Mouse (Mus musculus) testis, adult 2 months (tissue): ENCODE data around the gene 0610030E20Rik. TPM values are rescaled to one million over a fixed set of nuclear protein-coding genes. Genes with fewer than 3 reads are reported as not detected.

ENCODE experiments used
- H3K27ac ChIP-seq: fragments of 200-500 bp; 2 replicates; pipeline ENCODE4 v1.5.1; 2012; ENCODE audit warnings: low read depth, low read length; ENCODE audit not compliant: control insufficient read depth, insufficient read depth
- H3K27me3 ChIP-seq: fragments of 200-500 bp; 2 replicates; pipeline ENCODE4 v1.6.1; 2012; ENCODE audit warnings: mild to moderate bottlenecking, low read length, moderate library complexity; ENCODE audit not compliant: control insufficient read depth, insufficient read depth
- H3K36me3 ChIP-seq: fragments of 200-500 bp; 2 replicates; pipeline ENCODE4 v1.6.1; 2012; ENCODE audit warnings: mild to moderate bottlenecking, low read length; ENCODE audit not compliant: control insufficient read depth, insufficient read depth
- H3K4me1 ChIP-seq: fragments of 200-500 bp; 2 replicates; pipeline ENCODE4 v1.6.1; 2012; ENCODE audit warnings: low read length; ENCODE audit not compliant: control insufficient read depth, insufficient read depth
- H3K4me3 ChIP-seq: fragments of 200-500 bp; 2 replicates; pipeline ENCODE4 v1.5.1; 2012; ENCODE audit warnings: low read depth, mild to moderate bottlenecking, low read length, moderate library complexity, mixed read lengths; ENCODE audit not compliant: control insufficient read depth
- CTCF ChIP-seq: fragments of 200-500 bp; IDR thresholded peaks from 2 replicates; pipeline ENCODE4 v1.5.1; 2012; ENCODE audit warnings: low read depth, mild to moderate bottlenecking, inconsistent platforms, low read length, moderate library complexity; ENCODE audit not compliant: control insufficient read depth, insufficient read depth, insufficient replicate concordance
- POLR2A ChIP-seq: fragments of 200-500 bp; IDR thresholded peaks from 2 replicates; pipeline ENCODE4 v1.6.1; 2012; ENCODE audit warnings: low read depth, mild to moderate bottlenecking, inconsistent platforms, low read length, moderate library complexity; ENCODE audit not compliant: control insufficient read depth
- polyA plus RNA-seq: library from polyadenylated mRNA; depleted of rRNA; stranded (reverse); fragments of >200 nt; gene quantifications from 2 replicates; pipeline ENCODE4 v1.2.3, GENCODE M21; 2012

Gene 0610030E20Rik
- polyA plus RNA-seq, 1 experiment: 21.5 TPM

- Histone ChIP-seq H3K4me1 (peaks cover 21% of the 10 kb centered on the region), H3K36me3 (peaks cover 2% of the 10 kb centered on the region; the same call in 1 of the 2 replicates), H3K27me3 (no peaks in the 10 kb centered on the region), H3K4me3 (peak within 1 kb of the TSS; percentile 68), H3K27ac (peak within 1 kb of the TSS; percentile 53)
- TF ChIP-seq POLR2A (no peak), CTCF (no peak)
Measured at GRCm38 (mm10) chr6:72366844-72367443, 19.8 kb downstream of the 0610030E20Rik start, which contains the start of gene Rnf181. TSS of gene Rnf181 (minus strand) at chr6:72366956.

GRCm38 (mm10) chr6:72367460-72367974, 20.4 kb downstream of the 0610030E20Rik start:
- no peaks in the 10 kb centered on the region for H3K27me3 ChIP-seq
- H3K27ac ChIP-seq: no peak overlapping the region
- H3K36me3 ChIP-seq: peaks cover 2% of the 10 kb centered on the region; the same call in 1 of the 2 replicates
- peaks cover 21% of the 10 kb centered on the region for H3K4me1 ChIP-seq
- peak overlapping the region; percentile 40 for H3K4me3 ChIP-seq
- TF ChIP-seq CTCF (no peak), POLR2A (no peak)

GRCm38 (mm10) chr6:72369557-72369956, 22.4 kb downstream of the 0610030E20Rik start:
- Histone ChIP-seq H3K27ac (peak overlapping the region; percentile 28), H3K27me3 (no peaks in the 10 kb centered on the region), H3K4me3 (peak overlapping the region; percentile 41), H3K4me1 (peaks cover 23% of the 10 kb centered on the region), H3K36me3 (peaks cover 2% of the 10 kb centered on the region; the same call in 1 of the 2 replicates)
- TF ChIP-seq POLR2A (no peak), CTCF (no peak; the same call in 1 of the 2 replicates)

GRCm38 (mm10) chr6:72370091-72370490, 23.0 kb downstream of the 0610030E20Rik start:
- Histone ChIP-seq H3K4me3 (peak overlapping the region; percentile 41), H3K27ac (peak overlapping the region; percentile 96), H3K36me3 (peaks cover 2% of the 10 kb centered on the region; the same call in 1 of the 2 replicates), H3K4me1 (peaks cover 23% of the 10 kb centered on the region), H3K27me3 (no peaks in the 10 kb centered on the region)
- TF ChIP-seq CTCF (no peak), POLR2A (peak; percentile 11; the same call in 1 of the 2 replicates)

- Histone ChIP-seq H3K36me3 (peaks cover 2% of the 10 kb centered on the region; the same call in 1 of the 2 replicates), H3K27ac (peak overlapping the region; percentile 96)
Measured at GRCm38 (mm10) chr6:72371147-72371546, 24.0 kb downstream of the 0610030E20Rik start.

GRCm38 (mm10) chr6:72371571-72371970, 24.5 kb downstream of the 0610030E20Rik start:
- Histone ChIP-seq H3K27ac (peak overlapping the region; percentile 96), H3K27me3 (no peaks in the 10 kb centered on the region), H3K4me3 (peak overlapping the region; percentile 41), H3K36me3 (peaks cover 2% of the 10 kb centered on the region; the same call in 1 of the 2 replicates), H3K4me1 (peaks cover 23% of the 10 kb centered on the region)
- TF ChIP-seq POLR2A: no peak
- no peak for TF ChIP-seq CTCF

More at GRCm38 (mm10) chr6:72371147-72371546, 24.0 kb downstream of the 0610030E20Rik start:
- no peak for TF ChIP-seq POLR2A
- TF ChIP-seq CTCF: no peak
- Histone ChIP-seq H3K4me3 (peak overlapping the region; percentile 41), H3K27me3 (no peaks in the 10 kb centered on the region), H3K4me1 (peaks cover 23% of the 10 kb centered on the region)

- H3K27ac ChIP-seq: peak overlapping the region; percentile 16; the same call in 1 of the 2 replicates
- H3K36me3 ChIP-seq: peaks cover 2% of the 10 kb centered on the region; the same call in 1 of the 2 replicates
- H3K27me3 ChIP-seq: no peaks in the 10 kb centered on the region
- no peak for TF ChIP-seq POLR2A
- TF ChIP-seq CTCF: no peak
- no peak overlapping the region for H3K4me3 ChIP-seq
- peaks cover 23% of the 10 kb centered on the region for H3K4me1 ChIP-seq
Measured at GRCm38 (mm10) chr6:72373184-72373583, 26.1 kb downstream of the 0610030E20Rik start.

- no peak; the same call in 1 of the 2 replicates for TF ChIP-seq POLR2A
- no peak for TF ChIP-seq CTCF
- Histone ChIP-seq H3K4me1 (peaks cover 21% of the 10 kb centered on the region), H3K4me3 (no peak overlapping the region), H3K27me3 (no peaks in the 10 kb centered on the region), H3K36me3 (no peaks in the 10 kb centered on the region; the same call in 1 of the 2 replicates), H3K27ac (no peak overlapping the region)
Measured at GRCm38 (mm10) chr6:72374206-72374605, 27.1 kb downstream of the 0610030E20Rik start.
